Mouse (Mus musculus) inflammation-experienced regulatory T-cells, adult 16 weeks (primary cell): ENCODE measurements around the gene Ttc3. TPM values are rescaled to one million over a fixed set of nuclear protein-coding genes. Genes with fewer than 3 reads are reported as not detected.

ENCODE experiments used
- polyA plus RNA-seq: library from polyadenylated mRNA; unstranded; fragments of 100-300 nt; shearing (Covaris generic); gene quantifications from one replicate; pipeline ENCODE4 v1.2.1, GENCODE M21; 2017

Gene Ttc3
- 86.2 TPM for polyA plus RNA-seq

DNA sequence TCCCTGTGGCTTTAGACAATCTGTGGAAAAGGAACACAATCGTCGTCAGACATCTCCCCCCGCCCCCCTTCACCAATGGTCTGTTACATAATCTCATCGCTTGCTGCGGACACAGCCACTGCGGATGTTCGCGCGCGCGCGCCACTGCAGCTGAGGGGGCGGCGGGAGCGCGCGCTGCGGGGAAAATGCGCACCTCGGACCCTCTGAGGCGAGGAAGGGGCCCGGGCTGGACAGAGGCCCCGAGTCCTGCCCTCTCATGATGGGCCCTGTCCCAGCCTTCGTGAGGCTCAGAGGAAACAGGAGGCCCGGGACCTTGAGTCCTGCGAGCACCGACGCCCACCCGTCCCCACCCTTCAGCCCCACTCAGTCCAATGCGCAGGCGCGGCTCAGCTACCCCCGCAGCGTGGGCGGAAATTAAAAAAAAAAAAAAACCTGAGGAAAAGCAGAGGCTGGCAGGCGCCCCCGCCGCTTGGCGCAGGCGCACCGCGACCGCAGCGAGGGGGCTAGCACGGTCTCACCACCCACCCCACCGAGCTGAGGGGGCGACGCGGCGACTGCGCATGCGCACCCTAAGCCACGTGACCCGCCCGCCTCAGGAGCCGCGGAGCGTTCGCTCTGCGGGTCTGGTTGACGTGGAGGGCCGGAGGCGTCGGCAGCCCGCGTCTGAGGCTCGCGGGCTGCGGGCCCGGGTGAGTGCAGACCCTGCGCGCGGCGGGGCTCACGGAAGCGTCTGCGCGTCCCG lies at the start of gene Ttc3:
Gene Ttc3 (plus strand): TSS at position 446 of the 742 bp plus-strand sequence.

GRCm38 (mm10) chr16:94327781-94328711 lies 42.4 kb upstream of the Ttc3 start, which contains the start of gene Ripply3:
Ripply3 (plus strand) TSS chr16:94328420.

DNA sequence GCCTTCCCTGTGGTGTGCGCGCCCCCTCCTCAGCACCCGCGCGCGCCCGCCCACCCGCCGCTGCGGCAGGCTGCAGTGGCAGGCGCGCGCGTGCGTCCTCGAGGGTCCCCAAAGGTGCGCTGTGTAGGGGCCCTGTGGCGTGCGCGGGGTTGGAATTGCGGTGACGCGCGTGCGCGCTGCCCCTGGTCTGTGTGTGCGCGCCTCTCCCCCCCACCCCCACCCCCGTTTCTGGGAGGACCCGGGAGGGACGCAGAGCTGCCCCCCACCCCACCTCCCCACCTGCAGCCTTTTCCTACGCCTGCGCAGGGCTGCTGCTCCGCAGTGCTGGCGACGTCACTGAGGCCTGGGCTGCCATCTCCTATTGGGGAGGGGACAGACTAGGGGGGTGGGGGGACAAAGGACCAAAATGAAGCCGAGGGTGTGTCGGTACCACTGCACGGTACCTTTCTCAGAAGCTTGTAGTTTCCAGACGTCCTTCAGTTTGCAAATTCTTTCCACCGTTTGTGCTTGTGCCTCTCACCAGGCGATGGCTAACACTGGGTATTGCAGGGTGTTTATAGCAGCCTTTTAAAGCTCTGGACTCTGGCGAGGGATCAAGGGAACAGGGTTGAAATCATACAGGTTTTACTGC lies 998 bp downstream of the Ttc3 start, which contains the start of gene Pigp:
Gene Pigp (minus strand): TSS at position 542 of the 631 bp plus-strand sequence.

Other genes starting within 250 kb of the Ttc3 start
- 8.7 TPM for gene Hlcs, start 57.0 kb upstream of the Ttc3 start, polyA plus RNA-seq
- gene Ripply3, start 42.2 kb upstream of the Ttc3 start, polyA plus RNA-seq, result 1.1 TPM
- 101 TPM for gene Pigp, start 1.2 kb downstream of the Ttc3 start, polyA plus RNA-seq
- 96.0 TPM for gene Vps26c, start 156.2 kb downstream of the Ttc3 start, polyA plus RNA-seq
- 8.6 TPM for gene Dyrk1a, start 199.4 kb downstream of the Ttc3 start, polyA plus RNA-seq